Mouse (Mus musculus): ENCODE measurements around the gene Gm17334.

GRCm38 (mm10) chr11:53770125-53770791 lies 2.7 kb downstream of the Gm17334 start:
- TF ChIP-seq TCF12 (IDR thresholded peaks at IDR 0.05; ENCODE audit: insufficient read depth, poor library complexity, severe bottlenecking) = no peak
- TF ChIP-seq POLR2A (IDR thresholded peaks at IDR 0.05; ENCODE audit: insufficient read length, low read depth) = no peak

Measured in myocyte (in vitro differentiated cells).